Mouse (Mus musculus) erythroid progenitor cell, adult 5-6 weeks (primary cell): ENCODE data around the gene Znrf1. TPM values are rescaled to one million over a fixed set of nuclear protein-coding genes. Genes with fewer than 3 reads are reported as not detected.
A peak's percentile ranks its signal among the peaks of the same experiment; 100 is the strongest.

ENCODE experiments used
- ATAC-seq: replicated peaks from 2 replicates; pipeline ENCODE4 v1.8.0; 2016; ENCODE audit warnings: moderate number of reproducible peaks, mild to moderate bottlenecking, moderate TSS enrichment, inconsistent platforms; ENCODE audit not compliant: poor library complexity, low FRiP score, severe bottlenecking
- total RNA-seq, 2 experiments: library from RNA; stranded (forward) in 1 of 2; stranded (reverse) in 1 of 2; fragments of 150-400 nt in 1 of 2; fragments of 186-747, 209-891 nt in 1 of 2; gene quantifications; 2 replicates each; pipeline versions ENCODE4 v1.2.3 to v1.2.4; 2015 to 2017; ENCODE audit warnings: low replicate concordance in 2 of 2

Gene Znrf1
- total RNA-seq, 2 experiments from 2014 or later, result 4.8 to 19.7 TPM

DNA sequence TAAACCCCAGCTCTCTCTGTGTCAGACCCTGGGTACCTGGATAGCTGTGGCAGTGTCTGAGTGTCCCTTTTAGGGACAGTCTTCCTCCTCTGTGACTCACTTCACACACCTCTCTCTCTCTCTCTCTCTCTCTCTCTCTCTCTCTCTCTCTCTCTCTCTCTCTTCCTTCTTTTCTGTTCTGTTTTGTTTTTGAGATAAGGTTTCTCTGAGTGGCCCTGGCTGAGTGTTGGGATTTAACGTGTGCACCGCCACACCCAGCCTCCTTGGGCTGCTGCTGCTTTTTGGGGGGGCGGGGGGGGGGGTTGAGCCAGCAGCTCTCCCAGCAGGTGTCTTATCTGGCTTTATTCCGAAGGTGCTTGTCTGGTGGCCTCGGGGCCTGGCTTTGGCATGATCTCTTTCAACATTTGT lies 29.9 kb downstream of the Znrf1 start:
- ATAC-seq, result 0 out of 2 replicates have a peak, but pooled peaks have one; percentile 43

DNA sequence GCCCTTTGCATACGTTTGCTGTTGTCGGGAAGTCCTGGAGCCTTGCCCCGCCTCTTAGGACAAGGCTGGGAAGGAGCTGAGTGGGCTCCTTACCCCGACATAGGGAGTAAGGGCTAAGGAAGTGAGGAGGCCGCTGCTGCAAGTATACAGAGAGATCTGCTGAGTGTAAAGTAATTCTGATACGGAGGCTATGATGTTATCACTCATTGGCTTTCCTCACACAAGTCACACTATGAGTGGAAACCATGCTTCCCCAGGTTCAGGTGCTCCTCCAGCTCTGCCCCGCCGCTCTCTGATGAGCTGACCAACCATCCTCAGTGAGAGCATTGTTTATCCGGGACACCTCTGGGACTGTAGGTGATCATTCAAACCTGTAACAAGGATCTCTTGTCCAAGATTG lies 30.4 kb downstream of the Znrf1 start:
- ATAC-seq, result 0 out of 2 replicates have a peak, but pooled peaks have one; percentile 15

DNA sequence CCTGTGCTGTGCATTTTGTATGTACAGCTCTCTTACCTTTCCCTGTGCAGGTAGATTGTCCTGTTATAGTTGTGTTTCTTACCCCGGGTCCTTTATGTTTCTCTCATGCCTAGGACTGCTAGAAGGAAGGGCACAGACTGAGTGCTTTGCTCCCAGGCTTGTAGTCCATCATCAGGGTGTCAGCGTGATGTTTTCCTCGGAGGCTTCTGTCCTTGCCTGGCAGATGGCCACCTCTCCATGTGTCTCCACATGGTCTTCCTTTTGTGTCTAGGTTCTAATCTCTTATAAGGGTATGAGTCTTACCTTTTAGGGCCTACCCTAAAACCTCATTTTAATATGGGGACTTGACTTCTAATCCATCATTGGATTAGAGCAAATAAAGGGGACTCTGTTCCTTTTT lies 31.7 kb downstream of the Znrf1 start:
- ATAC-seq, result no peak

DNA sequence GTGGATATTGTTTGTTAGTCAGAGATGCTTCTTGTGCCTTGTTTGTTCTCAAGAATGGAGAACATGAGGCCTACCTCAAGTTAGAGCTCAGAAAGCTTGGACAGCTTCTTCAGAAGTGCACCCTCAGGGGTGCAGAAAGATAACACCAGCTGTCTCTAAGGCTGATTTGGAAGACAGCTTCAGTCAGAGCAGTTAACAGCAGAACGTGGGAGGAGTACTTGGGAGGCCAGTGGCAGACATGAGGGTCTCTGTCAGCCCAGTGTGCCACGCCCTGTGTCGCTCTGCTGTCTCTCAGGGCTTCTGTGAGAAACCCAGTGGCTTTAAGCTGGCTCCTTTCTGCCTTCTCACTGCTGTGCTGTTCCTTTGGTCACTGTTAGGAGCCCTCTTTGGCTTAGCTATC lies 32.1 kb downstream of the Znrf1 start:
- ATAC-seq, result peak; percentile 37; the same call in 1 of the 2 replicates

DNA sequence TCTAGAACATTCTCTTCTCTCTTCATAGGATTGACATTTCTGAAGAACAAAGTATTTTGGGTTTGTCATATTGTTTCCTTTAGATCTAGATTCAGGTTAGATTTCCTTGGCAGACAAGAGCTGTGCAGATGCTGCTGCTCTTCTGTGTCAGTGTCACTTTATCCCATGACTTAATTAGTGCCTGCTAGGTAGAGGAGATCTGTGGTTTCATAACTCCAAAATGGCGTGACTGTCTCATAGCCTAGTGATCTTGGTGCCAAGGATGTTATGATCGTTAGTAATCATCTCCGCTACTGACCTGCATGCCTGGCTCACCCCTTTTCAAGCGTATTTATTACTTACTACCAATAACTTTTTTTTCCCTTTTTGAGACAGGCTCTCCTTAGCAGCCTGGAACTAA lies 34.0 kb downstream of the Znrf1 start:
- ATAC-seq, result no peak

DNA sequence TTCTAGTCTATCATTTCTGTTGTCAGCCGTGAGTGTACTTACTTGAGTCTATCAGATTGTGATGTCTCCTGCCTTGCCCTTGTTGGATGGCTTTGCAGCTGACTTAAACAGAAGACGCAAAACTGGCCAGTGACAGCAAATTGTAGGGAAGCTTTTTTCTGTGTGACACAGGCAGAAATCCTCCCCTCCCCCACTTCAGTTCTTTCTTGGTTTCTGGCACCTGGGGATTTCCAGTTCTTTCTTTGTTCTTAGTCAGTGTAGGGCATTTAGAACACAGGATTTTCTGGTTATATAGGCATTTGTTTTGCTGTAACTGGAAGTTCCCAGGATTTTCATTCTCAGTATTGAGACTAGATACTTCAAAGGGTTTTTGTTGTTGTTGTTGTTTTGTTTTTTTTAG lies 34.5 kb downstream of the Znrf1 start:
- ATAC-seq, result no peak

DNA sequence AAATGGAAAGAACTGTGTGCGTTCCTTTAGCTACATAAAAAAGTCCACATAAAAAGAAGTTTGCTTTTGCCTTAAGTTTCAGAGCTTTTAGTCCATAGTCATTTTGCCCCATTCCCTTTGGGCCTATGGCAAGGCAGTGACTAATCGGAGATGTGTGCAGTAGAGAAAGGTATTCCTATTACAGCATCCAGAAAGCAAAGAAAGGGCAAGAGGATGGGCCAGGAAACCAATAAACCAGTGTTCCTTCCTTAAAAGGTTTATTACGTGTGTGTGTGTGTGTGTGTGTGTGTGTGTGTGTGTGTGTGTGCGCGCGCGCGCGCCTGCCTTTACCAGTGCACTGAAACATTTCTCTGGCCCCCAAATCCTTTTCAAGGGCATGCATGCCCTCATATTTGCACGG lies 35.8 kb downstream of the Znrf1 start:
- ATAC-seq, result no peak

DNA sequence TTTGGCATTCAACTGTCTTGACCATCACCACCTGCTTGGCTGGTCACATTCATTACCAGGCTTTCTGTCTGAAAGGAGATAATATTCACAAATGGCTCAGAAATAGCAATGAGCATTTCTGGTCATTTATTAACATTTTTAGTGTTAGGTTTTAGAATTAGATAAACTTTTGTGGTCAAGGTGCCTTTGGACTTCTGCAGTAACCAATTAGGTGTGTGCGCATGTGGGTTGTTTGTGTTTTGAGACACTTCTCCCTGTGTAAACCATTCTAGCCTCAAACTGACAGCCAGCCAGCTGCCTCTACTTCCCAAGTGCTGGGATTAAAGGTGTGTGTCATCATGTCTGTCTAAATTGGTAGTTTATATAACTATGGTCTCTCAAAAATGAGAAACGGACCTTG lies 36.5 kb downstream of the Znrf1 start:
- ATAC-seq, result no peak

DNA sequence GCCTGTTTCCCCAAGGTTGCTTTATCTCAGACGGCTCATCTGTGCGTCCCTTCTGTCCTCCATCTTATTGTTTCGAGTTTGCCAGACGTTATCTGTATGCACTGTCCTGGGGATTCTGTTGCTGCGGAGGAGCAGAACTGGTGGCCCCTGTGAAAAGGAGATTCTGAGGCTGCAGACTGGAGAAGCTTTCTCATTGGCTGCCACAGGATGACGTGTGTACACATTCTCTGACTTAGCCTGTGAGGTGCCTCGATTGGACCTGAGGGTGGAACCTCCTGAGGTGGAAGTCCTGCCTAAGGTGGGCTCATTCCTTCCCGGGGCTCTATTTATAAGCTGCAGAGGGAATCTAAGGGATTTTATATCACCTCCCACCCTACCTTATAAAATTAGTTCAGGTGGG lies 37.7 kb downstream of the Znrf1 start:
- peak; percentile 97 for ATAC-seq

DNA sequence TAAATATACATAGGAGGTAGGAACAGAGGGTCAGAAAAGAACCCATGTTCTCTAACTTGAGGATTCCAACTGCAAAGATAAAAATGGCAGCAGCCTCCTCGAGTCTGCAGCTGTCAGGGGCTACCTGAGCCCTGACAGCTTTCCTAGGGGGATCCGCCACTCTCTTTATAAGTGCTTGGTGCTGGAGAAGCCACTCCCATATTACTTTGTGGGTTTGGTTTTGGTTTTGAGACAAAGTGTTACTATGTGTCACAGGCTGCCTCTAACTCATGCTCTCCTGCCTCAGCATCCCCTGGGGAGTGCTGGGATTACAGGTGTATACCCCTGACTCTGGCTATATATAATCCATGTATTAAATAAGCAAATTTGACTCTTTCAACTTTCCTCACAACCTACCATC lies 38.1 kb downstream of the Znrf1 start:
- ATAC-seq, result peak; percentile 60

DNA sequence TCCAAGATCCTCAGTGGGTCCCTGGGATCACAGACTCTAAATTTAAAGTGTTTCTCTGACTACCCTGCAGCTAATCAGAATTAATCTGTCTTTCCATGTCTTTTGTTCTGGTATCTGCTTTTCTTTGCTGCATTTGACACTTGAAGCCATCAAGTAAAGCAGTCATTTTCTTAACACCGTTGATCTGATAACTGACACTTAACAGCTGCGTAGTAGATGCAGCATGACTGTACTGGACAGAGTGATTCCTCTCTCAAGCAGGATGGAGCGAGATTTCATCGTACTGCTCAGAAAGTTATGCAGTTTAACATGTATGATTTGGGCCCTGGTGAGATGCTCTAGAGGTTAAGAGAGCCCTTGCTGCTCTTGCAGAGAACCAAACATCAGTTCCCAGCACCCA lies 39.6 kb downstream of the Znrf1 start:
- ATAC-seq, result no peak

DNA sequence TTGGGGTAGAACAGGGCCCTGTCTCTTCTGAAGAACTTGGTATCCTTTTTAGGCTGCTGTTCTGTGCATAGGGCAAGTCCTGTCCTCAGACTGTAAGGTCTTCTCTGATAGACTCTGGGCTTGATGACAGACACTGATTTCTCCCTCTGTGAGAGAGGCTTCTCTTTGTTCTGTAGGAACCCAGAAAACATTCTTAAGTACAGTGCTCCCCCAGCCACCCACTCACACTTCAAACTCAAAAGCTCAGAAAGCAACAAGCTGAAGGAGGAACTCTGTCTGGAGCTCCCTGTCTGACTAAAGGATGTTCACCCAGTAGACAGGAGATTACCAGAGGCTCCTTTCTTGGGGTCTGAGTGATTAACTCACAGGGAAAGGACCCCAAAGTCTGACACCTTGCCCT lies 40.6 kb downstream of the Znrf1 start:
- no peak for ATAC-seq

DNA sequence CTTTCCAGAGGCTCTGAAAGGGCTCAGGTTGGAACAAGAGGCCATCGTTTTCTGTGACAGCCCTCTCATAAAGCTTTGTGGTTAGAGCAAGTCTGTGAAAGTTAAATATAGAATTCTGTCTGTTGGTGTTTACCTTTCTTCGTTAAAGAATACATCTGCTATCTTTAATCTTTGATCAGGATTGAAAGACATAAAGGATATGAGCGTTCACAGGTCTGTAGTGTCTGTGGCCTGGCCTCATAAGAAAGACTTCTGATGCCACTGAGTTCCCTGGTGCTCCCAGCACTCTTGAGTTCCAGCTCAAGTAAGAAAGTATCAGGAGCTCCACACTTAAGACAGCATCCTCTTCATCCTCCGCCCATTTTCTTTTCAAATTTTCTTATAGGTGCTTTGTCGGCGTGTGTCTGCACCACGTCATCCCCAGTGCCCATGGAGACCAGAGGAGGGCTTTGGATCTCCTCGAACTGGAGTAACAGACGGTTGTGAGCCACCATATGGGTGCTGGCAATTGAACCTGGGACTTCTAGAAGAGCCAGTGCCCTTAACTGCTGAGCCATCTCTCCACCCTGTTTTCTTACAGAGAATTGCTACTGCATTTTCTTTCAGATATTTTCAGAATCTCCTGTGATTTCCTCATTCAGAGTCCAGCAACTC lies 42.1 kb downstream of the Znrf1 start:
- ATAC-seq, result no peak

DNA sequence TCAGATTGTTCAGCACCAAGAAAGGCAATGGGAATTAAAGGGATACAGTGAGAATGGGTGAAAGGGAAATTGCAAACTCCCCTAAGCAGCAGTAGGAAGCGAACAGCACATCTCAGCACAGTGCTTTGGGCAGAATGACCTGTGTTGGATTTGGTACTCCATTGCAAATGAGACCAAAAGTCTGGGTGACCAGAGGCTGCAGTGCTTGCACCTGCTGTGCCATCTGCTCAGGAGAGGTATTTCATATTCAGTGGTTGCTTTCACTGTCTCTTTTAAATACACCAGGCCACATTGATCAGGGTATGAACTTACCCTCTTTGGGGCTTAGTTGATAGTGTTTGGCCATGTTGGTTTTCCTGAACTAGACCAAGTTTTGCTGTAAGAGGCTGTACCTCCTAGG lies 43.4 kb downstream of the Znrf1 start:
- ATAC-seq, result no peak

DNA sequence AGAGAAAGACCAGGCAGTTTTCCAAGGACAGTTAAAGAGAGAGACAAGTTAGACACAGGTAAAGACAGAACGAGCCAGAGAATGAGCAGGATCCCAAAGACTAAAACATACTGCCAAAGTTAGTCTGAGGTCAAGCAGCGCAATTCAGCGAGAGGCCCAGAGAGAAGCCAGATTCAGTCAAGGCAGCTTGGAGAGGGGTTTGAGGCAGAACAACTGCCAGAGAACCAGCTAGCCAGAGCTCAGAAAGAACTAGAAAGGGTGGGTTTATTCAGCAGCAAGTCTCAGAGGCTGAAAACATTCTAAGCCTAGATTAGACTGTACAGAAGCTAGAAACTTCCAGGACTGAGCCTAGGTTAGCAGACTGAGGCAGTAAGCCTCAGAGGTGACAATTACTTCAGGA lies 44.4 kb downstream of the Znrf1 start:
- no peak for ATAC-seq

DNA sequence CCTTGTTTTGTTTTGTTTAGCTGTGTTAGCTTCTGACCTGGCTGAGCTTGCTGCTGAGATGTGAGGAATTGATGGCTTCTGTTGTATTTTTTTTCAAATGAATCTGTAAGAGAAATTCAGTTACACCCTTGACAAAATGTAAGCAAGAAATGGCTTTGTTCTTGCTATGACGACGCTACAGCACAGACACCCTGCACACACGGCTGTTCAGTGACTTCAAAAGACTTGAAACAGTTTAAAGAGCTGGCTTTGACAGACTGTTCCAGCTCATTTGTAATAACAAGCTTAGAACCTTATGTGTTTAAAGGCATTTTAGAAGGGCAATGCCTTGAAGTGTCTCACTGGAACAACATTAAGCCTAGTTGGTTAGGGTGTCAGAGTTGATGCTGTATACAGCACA lies 46.5 kb downstream of the Znrf1 start:
- no peak for ATAC-seq

DNA sequence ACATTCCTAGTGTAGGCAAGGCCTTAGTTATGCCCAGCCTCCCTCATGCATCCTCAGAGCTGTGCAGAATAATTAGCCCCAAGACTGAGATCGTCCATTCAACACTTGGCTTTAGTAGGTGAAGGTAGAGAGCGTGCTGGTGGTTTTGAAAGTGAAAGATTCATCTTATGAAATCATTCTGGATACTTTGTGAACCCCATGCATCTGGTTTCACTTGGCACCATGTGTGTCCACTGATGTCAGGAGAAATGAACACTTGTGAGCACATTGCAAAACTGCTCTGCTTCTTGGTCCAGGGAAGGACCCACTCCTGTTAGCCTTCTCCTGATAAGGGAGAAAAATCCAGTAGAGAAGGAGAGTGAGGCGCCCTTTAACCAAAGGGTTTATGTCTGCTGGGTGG lies 49.0 kb downstream of the Znrf1 start:
- ATAC-seq, result no peak

DNA sequence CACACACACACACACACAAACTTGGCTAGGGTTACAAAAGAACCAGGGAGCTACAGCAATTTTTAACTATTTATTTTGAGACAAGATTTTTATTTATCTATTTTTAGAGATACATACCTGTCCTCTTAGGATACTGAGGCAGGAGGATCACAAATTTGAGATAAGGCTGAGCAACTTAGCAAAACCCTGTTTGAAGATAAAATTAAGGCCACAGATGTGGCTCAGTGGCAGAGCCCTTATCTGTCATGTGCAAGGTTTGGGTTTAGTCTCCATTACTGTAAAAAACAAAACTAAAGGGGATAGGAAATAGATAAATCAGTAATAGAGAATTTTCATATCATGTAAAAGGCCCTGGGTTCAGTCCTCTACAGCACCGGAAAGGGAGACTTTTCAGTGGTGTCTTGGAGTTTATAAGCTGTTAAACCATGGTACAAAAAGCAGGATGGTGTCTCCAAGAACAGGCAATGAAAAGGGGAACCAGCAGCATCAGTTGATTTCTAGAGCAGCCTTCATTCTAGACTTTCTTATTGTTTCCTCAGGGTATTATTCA lies 51.7 kb downstream of the Znrf1 start:
- 0 out of 2 replicates have a peak, but pooled peaks have one; percentile 44 for ATAC-seq

DNA sequence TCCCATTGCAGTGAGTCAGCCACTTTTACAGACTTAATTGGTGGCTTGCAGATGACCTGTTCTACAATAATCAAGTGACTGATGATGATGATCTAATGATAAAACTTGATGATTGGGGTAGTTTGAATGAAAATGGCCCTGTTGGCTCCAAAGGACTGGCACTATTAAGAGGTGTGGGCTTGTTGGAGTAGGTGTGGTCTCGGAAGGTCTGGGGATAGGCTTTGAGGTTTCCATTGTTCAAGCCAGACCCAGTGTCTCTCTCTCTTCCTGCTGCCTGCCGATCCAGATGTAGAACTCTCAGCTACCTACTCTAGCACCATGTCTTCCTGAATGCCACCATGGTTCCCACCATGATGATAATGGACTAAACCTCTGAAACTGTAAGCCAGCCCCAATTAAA lies 52.4 kb downstream of the Znrf1 start:
- ATAC-seq, result no peak

DNA sequence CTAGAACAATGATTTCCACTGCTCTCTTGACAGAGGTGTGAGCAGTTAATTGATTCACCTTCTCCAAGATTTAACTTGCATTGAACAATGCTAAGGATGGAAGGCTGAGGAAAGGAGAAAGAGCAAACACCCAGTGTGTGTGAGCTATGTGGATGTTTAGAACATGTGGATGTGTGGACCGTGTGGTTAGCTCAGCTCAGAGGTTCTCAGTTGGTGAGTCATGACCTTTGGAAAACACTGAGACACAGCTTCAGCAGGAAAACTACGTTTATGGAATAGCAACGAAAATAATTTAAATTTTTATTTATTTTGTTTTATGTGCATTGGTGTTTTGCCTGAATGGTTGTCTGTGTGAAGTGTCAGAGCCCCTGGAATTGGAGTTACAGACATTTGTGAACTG lies 54.3 kb downstream of the Znrf1 start:
- no peak for ATAC-seq

DNA sequence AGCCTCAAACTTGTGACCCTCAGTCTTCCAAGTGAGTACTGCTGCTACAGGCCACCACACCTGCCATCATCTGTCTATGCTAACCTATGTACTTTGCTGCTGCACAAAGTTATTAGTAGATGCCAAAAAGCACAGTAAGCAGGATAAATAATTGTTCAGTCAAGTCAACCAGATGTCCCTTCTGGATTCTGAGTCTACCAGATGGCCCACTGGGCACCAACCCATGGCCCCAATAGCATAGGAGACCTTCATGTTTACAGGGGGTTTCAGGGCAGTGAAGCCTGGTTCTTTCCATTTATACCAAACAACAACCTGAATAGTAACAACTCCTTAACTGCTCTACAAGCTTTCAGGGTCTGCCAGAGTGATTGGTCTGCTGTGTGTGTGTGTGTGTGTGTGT lies 55.3 kb downstream of the Znrf1 start:
- no peak for ATAC-seq

DNA sequence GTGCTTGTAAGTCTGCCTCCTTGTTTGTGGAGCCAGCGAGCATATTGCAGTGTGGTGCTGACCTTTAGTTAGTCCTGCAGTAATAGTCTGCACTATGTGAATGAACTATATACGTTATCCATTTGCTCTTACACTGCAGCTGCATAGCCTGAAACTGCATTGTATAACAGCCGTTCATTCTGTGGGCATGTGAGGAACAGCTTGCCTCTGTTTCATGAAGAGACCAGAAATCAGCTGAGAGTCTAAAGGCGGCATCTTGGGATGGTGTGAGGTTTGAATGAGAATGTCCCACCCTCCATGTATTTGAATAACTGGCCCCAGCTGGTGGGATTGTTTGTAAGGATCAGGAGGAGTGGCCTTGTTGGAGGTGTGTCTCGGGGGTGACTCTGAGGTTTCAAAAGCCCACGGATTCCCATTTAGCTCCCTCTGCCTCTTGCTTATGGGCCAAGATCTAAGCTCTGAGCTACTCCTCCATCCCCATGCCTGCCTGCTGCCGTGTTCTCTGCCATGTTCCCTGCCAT lies 56.6 kb downstream of the Znrf1 start:
- ATAC-seq, result no peak
